Mouse (Mus musculus): Measurements from ENCODE around the gene Eif3d. TPM values are rescaled to one million over a fixed set of nuclear protein-coding genes. Genes with fewer than 3 reads are reported as not detected.
A peak's percentile ranks its signal among the peaks of the same experiment; 100 is the strongest.

Eif3d gene
- polyA plus RNA-seq, 1 experiment from 2014 or later: 120 TPM

- ATAC-seq (replicated peaks; ENCODE audit: low FRiP score, low read depth) (no peak), DNase-seq (ENCODE audit: low spot score) (no peak)
- Histone ChIP-seq H3K9ac (ENCODE audit: low read depth, low read length) (no peak overlapping the region), H3K36me3 (ENCODE audit: insufficient read depth, low read length) (peaks cover 20% of the 10 kb centered on the region), H3K4me2 (ENCODE audit: low read length) (no peak overlapping the region), H3K27ac (no peak overlapping the region), H3K27me3 (ENCODE audit: insufficient read depth, low read length) (no peaks in the 10 kb centered on the region), H3K4me1 (replicated peaks; ENCODE audit: insufficient read depth, low read length) (peaks cover 16% of the 10 kb centered on the region), H3K9me3 (replicated peaks; ENCODE audit: low read length) (no peaks in the 10 kb centered on the region), H3K4me3 (replicated peaks; ENCODE audit: low read depth, low read length) (no peak overlapping the region)
- 96% methylated on average over 2 of the region's 2 CpGs for WGBS
- no peak for TF ChIP-seq CTCF (IDR thresholded peaks at IDR 0.05; ENCODE audit: low read depth)
Measured at GRCm38 (mm10) chr15:77925195-77925594, 45.4 kb downstream of the Eif3d start.

GRCm38 (mm10) chr15:77923267-77924035 is 47.2 kb downstream of the Eif3d start:
- WGBS: 66% methylated on average over 9 of the region's 9 CpGs
- peaks cover 11% of the 10 kb centered on the region; the same call in 1 of the 2 replicates for H3K4me1 ChIP-seq (replicated peaks; ENCODE audit: insufficient read depth, low read length)
- H3K27me3 ChIP-seq (ENCODE audit: insufficient read depth, low read length): no peaks in the 10 kb centered on the region
- ATAC-seq (replicated peaks; ENCODE audit: low FRiP score, low read depth): no peak
- no peak overlapping the region for H3K4me2 ChIP-seq (ENCODE audit: low read length)
- H3K27ac ChIP-seq: no peak overlapping the region
- peak; percentile 38; the same call in 1 of the 2 replicates for TF ChIP-seq CTCF (IDR thresholded peaks at IDR 0.05; ENCODE audit: low read depth)
- H3K36me3 ChIP-seq (ENCODE audit: insufficient read depth, low read length): peaks cover 26% of the 10 kb centered on the region
- H3K4me3 ChIP-seq (replicated peaks; ENCODE audit: low read depth, low read length): no peak overlapping the region
- peak overlapping the region; percentile 31; the same call in 1 of the 2 replicates for H3K9ac ChIP-seq (ENCODE audit: low read depth, low read length)
- H3K9me3 ChIP-seq (replicated peaks; ENCODE audit: low read length): no peaks in the 10 kb centered on the region
- DNase-seq (ENCODE audit: low spot score): no peak

- Histone ChIP-seq H3K4me1 (replicated peaks; ENCODE audit: insufficient read depth, low read length) (peaks cover 6% of the 10 kb centered on the region; the same call in 1 of the 2 replicates), H3K36me3 (ENCODE audit: insufficient read depth, low read length) (peaks cover 29% of the 10 kb centered on the region), H3K9me3 (replicated peaks; ENCODE audit: low read length) (no peaks in the 10 kb centered on the region), H3K4me3 (replicated peaks; ENCODE audit: low read depth, low read length) (no peak overlapping the region), H3K27me3 (ENCODE audit: insufficient read depth, low read length) (no peaks in the 10 kb centered on the region), H3K4me2 (ENCODE audit: low read length) (no peak overlapping the region), H3K9ac (ENCODE audit: low read depth, low read length) (no peak overlapping the region), H3K27ac (peak overlapping the region; percentile 50)
- no peak for TF ChIP-seq CTCF (IDR thresholded peaks at IDR 0.05; ENCODE audit: low read depth)
- ATAC-seq (replicated peaks; ENCODE audit: low FRiP score, low read depth) (no peak), DNase-seq (ENCODE audit: low spot score) (no peak)
- 65% methylated on average over 9 of the region's 9 CpGs for WGBS
Measured at GRCm38 (mm10) chr15:77922710-77923109, 47.9 kb downstream of the Eif3d start.

- ATAC-seq (replicated peaks; ENCODE audit: low FRiP score, low read depth): no peak
- TF ChIP-seq CTCF (IDR thresholded peaks at IDR 0.05; ENCODE audit: low read depth): no peak
- H3K4me1 ChIP-seq (replicated peaks; ENCODE audit: insufficient read depth, low read length): 0 out of 2 replicates have a peak, but pooled peaks cover 3% of the 10 kb centered on the region
- H3K27me3 ChIP-seq (ENCODE audit: insufficient read depth, low read length): no peaks in the 10 kb centered on the region
- no peak overlapping the region for H3K4me3 ChIP-seq (replicated peaks; ENCODE audit: low read depth, low read length)
- H3K4me2 ChIP-seq (ENCODE audit: low read length): no peak overlapping the region
- 81% methylated on average over 6 of the region's 6 CpGs for whole genome bisulfite sequencing
- H3K36me3 ChIP-seq (ENCODE audit: insufficient read depth, low read length): peaks cover 27% of the 10 kb centered on the region
- no peak overlapping the region; the same call in 1 of the 2 replicates for H3K27ac ChIP-seq
- no peak for DNase-seq (ENCODE audit: low spot score)
- H3K9me3 ChIP-seq (replicated peaks; ENCODE audit: low read length): no peaks in the 10 kb centered on the region
- 0 out of 2 replicates have a peak overlapping the region, but pooled peaks have one; percentile 4 for H3K9ac ChIP-seq (ENCODE audit: low read depth, low read length)
Measured at GRCm38 (mm10) chr15:77921636-77922035, 49.0 kb downstream of the Eif3d start.

GRCm38 (mm10) chr15:77920511-77921462 is 49.8 kb downstream of the Eif3d start:
- Histone ChIP-seq H3K27ac (peak overlapping the region; percentile 67), H3K36me3 (ENCODE audit: insufficient read depth, low read length) (peaks cover 30% of the 10 kb centered on the region; the same call in 1 of the 2 replicates), H3K4me3 (replicated peaks; ENCODE audit: low read depth, low read length) (no peak overlapping the region), H3K4me2 (ENCODE audit: low read length) (no peak overlapping the region), H3K9me3 (replicated peaks; ENCODE audit: low read length) (no peaks in the 10 kb centered on the region), H3K4me1 (replicated peaks; ENCODE audit: insufficient read depth, low read length) (0 out of 2 replicates have a peak, but pooled peaks cover 3% of the 10 kb centered on the region), H3K9ac (ENCODE audit: low read depth, low read length) (no peak overlapping the region), H3K27me3 (ENCODE audit: insufficient read depth, low read length) (no peaks in the 10 kb centered on the region)
- DNase-seq (ENCODE audit: low spot score) (peak; percentile 49), ATAC-seq (replicated peaks; ENCODE audit: low FRiP score, low read depth) (peak; percentile 51)
- WGBS: 46% methylated on average over 10 of the region's 10 CpGs
- TF ChIP-seq CTCF (IDR thresholded peaks at IDR 0.05; ENCODE audit: low read depth): peak; percentile 60

GRCm38 (mm10) chr15:77919441-77919840 is 51.2 kb downstream of the Eif3d start:
- peaks cover 38% of the 10 kb centered on the region; the same call in 1 of the 2 replicates for H3K36me3 ChIP-seq (ENCODE audit: insufficient read depth, low read length)
- H3K27ac ChIP-seq: peak overlapping the region; percentile 37; the same call in 1 of the 2 replicates
- no peak for ATAC-seq (replicated peaks; ENCODE audit: low FRiP score, low read depth)
- DNase-seq (ENCODE audit: low spot score): no peak
- no peak overlapping the region for H3K4me2 ChIP-seq (ENCODE audit: low read length)
- no peak overlapping the region for H3K4me3 ChIP-seq (replicated peaks; ENCODE audit: low read depth, low read length)
- H3K9ac ChIP-seq (ENCODE audit: low read depth, low read length): no peak overlapping the region
- 72% methylated on average over 12 of the region's 12 CpGs for WGBS
- H3K27me3 ChIP-seq (ENCODE audit: insufficient read depth, low read length): no peaks in the 10 kb centered on the region
- H3K4me1 ChIP-seq (replicated peaks; ENCODE audit: insufficient read depth, low read length): 0 out of 2 replicates have a peak, but pooled peaks cover 3% of the 10 kb centered on the region
- no peak for TF ChIP-seq CTCF (IDR thresholded peaks at IDR 0.05; ENCODE audit: low read depth)
- no peaks in the 10 kb centered on the region for H3K9me3 ChIP-seq (replicated peaks; ENCODE audit: low read length)

All from kidney, postnatal 0 days (tissue).